Comparison of ENCODE assay signal across 8 mouse cellular contexts in genomic region chr2:179916877-179917673, GRCm38 (mm10). TPM values are rescaled to one million over a fixed set of nuclear protein-coding genes. Genes with fewer than 3 reads are reported as not detected.
DNase-seq lines count a peak whose midpoint lies in the region; ATAC-seq and TF ChIP-seq lines count a peak whose summit lies in the region.

No protein-coding gene starts in this region.

- H3K4me2 ChIP-seq in limb, embryonic 11.5 days (ENCODE audit: low read depth, severe bottlenecking), result no peak overlapping the region
- H3K4me2 ChIP-seq in midbrain, postnatal 0 days (ENCODE audit: low read depth, low read length, poor library complexity, severe bottlenecking), result no peak overlapping the region

- DNase-seq in urinary bladder, adult 18-20 months (ENCODE audit: low spot score in 2 of 2), result peak; percentile 55 to 66
- no peak for DNase-seq in urinary bladder, postnatal 10 days (ENCODE audit: low spot score)
- peak; percentile 38 for DNase-seq in embryo, embryonic 11.5 days (ENCODE audit: low read depth, low spot score)
- peak; percentile 64 to 74 for DNase-seq in heart, adult 2 months
- DNase-seq in kidney, adult 2 months, result peak; percentile 79
- DNase-seq in limb, embryonic 11.5 days (ENCODE audit: low spot score), result peak; percentile 75
- peak; percentile 78 for DNase-seq in midbrain, postnatal 0 days (ENCODE audit: low spot score)
- DNase-seq in spleen, postnatal 10 days (ENCODE audit: low spot score in 2 of 2), result peak; percentile 50 to 79

- no peaks in the 10 kb centered on the region for H3K36me3 ChIP-seq in heart, adult 2 months (ENCODE audit: control insufficient read depth, insufficient read depth, low read length)
- H3K36me3 ChIP-seq in kidney, adult 2 months (ENCODE audit: control insufficient read depth, insufficient read depth, low read length), result peaks cover 3% of the 10 kb centered on the region
- H3K36me3 ChIP-seq in limb, embryonic 11.5 days (ENCODE audit: control insufficient read depth, insufficient read depth, low read length), result peaks cover 23% of the 10 kb centered on the region
- peaks cover 38% of the 10 kb centered on the region for H3K36me3 ChIP-seq in midbrain, postnatal 0 days (ENCODE audit: insufficient read depth, low read length)

- TF ChIP-seq EP300 in heart, adult 2 months (IDR thresholded peaks at IDR 0.05; ENCODE audit: insufficient read depth, low read depth, low read length), result peak; percentile 86

- H3K4me1 ChIP-seq in heart, adult 2 months (ENCODE audit: control insufficient read depth, insufficient read depth, low read length), result no peaks in the 10 kb centered on the region
- H3K4me1 ChIP-seq in kidney, adult 2 months (ENCODE audit: control insufficient read depth, insufficient read depth, low read length), result no peaks in the 10 kb centered on the region
- H3K4me1 ChIP-seq in limb, embryonic 11.5 days (ENCODE audit: control insufficient read depth, insufficient read depth, low read length), result no peaks in the 10 kb centered on the region
- H3K4me1 ChIP-seq in midbrain, postnatal 0 days (ENCODE audit: insufficient read depth, low read length), result no peaks in the 10 kb centered on the region

- H3K9me3 ChIP-seq in limb, embryonic 11.5 days (ENCODE audit: control insufficient read depth, low read length), result no peaks in the 10 kb centered on the region
- H3K9me3 ChIP-seq in midbrain, postnatal 0 days (ENCODE audit: low read length), result no peaks in the 10 kb centered on the region

- no peak overlapping the region for H3K9ac ChIP-seq in heart, adult 2 months (ENCODE audit: low read depth, low read length)
- H3K9ac ChIP-seq in limb, embryonic 11.5 days (ENCODE audit: low read length), result no peak overlapping the region
- no peak overlapping the region for H3K9ac ChIP-seq in midbrain, postnatal 0 days (replicated peaks; ENCODE audit: low read length, poor library complexity, severe bottlenecking)

- no peaks in the 10 kb centered on the region for H3K79me2 ChIP-seq in heart, adult 2 months (replicated peaks; ENCODE audit: control insufficient read depth, insufficient read depth, low read length)

- ATAC-seq in limb, embryonic 11.5 days (ENCODE audit: insufficient number of reproducible peaks, low FRiP score, low TSS enrichment, low read depth), result 0 out of 2 replicates have a peak, but pooled peaks have one; percentile 47
- ATAC-seq in midbrain, postnatal 0 days (ENCODE audit: low FRiP score), result peak; percentile 50; the same call in 1 of the 2 replicates

- H3K4me3 ChIP-seq in heart, adult 2 months, result no peak overlapping the region
- H3K4me3 ChIP-seq in kidney, adult 2 months (ENCODE audit: insufficient read depth, low read depth, low read length), result no peak overlapping the region
- no peak overlapping the region for H3K4me3 ChIP-seq in limb, embryonic 11.5 days (ENCODE audit: low read depth, low read length)
- no peak overlapping the region for H3K4me3 ChIP-seq in midbrain, postnatal 0 days (ENCODE audit: low read depth, low read length)

- no peaks in the 10 kb centered on the region for H3K27me3 ChIP-seq in heart, adult 2 months (ENCODE audit: control insufficient read depth, insufficient read depth, low read length)
- no peaks in the 10 kb centered on the region for H3K27me3 ChIP-seq in kidney, adult 2 months (replicated peaks; ENCODE audit: control insufficient read depth, insufficient read depth, low read length)
- no peaks in the 10 kb centered on the region for H3K27me3 ChIP-seq in limb, embryonic 11.5 days (ENCODE audit: control insufficient read depth, insufficient read depth, low read length)
- no peaks in the 10 kb centered on the region for H3K27me3 ChIP-seq in midbrain, postnatal 0 days (ENCODE audit: insufficient read depth, low read length)

- WGBS in heart, adult 2 months, result 23% methylated on average over 5 of the region's 5 CpGs
- 16% methylated on average over 5 of the region's 5 CpGs for WGBS in kidney, adult 2 months
- 36% methylated on average over 5 of the region's 5 CpGs for WGBS in limb, embryonic 11.5 days
- 28% methylated on average over 5 of the region's 5 CpGs for WGBS in midbrain, postnatal 0 days

- H3K27ac ChIP-seq in heart, adult 2 months, result no peak overlapping the region
- no peak overlapping the region for H3K27ac ChIP-seq in kidney, adult 2 months (ENCODE audit: insufficient read depth, low read depth, low read length)
- H3K27ac ChIP-seq in limb, embryonic 11.5 days (replicated peaks; ENCODE audit: low read depth, low read length), result no peak overlapping the region
- H3K27ac ChIP-seq in midbrain, postnatal 0 days (ENCODE audit: low read depth, low read length), result 0 out of 2 replicates have a peak overlapping the region, but pooled peaks have one; percentile 39

- peak; percentile 68 for TF ChIP-seq CTCF in heart, adult 2 months (IDR thresholded peaks at IDR 0.05)
- peak; percentile 94 for TF ChIP-seq CTCF in kidney, adult 2 months (conservative IDR thresholded peaks at IDR 0.05; ENCODE audit: insufficient read depth, insufficient read length, low read depth, low read length)
- TF ChIP-seq CTCF in midbrain, postnatal 0 days (IDR thresholded peaks at IDR 0.05), result peak; percentile 87

- TF ChIP-seq POLR2A in heart, adult 2 months (IDR thresholded peaks at IDR 0.05; ENCODE audit: insufficient read depth, low read depth, low read length), result no peak
- no peak for TF ChIP-seq POLR2A in kidney, adult 2 months (IDR thresholded peaks at IDR 0.05; ENCODE audit: low read depth, low read length)

- intact Hi-C loops in heart, adult 2 months (cut with DNase I), result loop anchor here (1.0 to 10.0 kb wide), 4 partner anchors 56 to 338 kb away; partner anchors contain the start of gene Rps21

RNA-seq across cellular contexts. Expression of gene Taf4, which starts 59.4 kb away (rescaled TPM):
- 10 to 100 TPM; 16.4 to 20.5 TPM for total RNA-seq in heart, adult 2 months (2021)
- 7.4 and 8.6 TPM in 2 replicates for polyA plus RNA-seq in heart, adult 2 months (2012; rRNA removed)
- polyA plus RNA-seq in kidney, adult 2 months (2012; rRNA removed), result 7.3 and 8.9 TPM in 2 replicates
- polyA plus RNA-seq in limb, embryonic 11.5 days (2014; fragmentation: Nextera tagmentation; extraction: Ambion mirVana), result 4.7 and 5.8 TPM in 2 replicates
- 11.4 and 15.0 TPM in 2 replicates for total RNA-seq in midbrain, postnatal 0 days (2014; rRNA removed)
- polyA plus RNA-seq in midbrain, postnatal 0 days (2015; fragmentation: Nextera tagmentation; extraction: Ambion mirVana), result 2.2 and 2.9 TPM in 2 replicates
